Mouse (Mus musculus): ENCODE measurements around the gene Klf16.

The Klf16 gene

DNA sequence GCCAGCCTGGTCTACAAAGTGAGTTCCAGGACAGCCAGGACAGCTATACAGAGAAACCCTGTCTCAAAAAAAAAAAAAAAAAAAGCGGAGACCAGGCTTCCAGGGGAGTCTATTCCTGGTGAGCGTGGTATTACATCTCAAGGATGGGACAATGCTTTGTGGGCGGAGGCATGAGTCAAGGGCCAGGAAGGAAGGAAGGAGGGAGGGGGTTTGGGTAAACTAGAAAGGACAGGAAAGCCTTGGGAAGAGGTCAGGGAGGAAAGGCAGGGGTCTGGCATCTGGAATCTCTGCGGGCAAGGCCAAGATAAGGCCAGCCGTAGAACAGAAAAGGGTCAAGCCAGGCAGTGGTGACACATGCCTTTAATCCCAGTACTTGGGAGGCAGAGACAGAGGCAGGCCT lies 37.6 kb downstream of the Klf16 start:
- peak; percentile 38 for DNase-seq (ENCODE audit: low spot score)

DNA sequence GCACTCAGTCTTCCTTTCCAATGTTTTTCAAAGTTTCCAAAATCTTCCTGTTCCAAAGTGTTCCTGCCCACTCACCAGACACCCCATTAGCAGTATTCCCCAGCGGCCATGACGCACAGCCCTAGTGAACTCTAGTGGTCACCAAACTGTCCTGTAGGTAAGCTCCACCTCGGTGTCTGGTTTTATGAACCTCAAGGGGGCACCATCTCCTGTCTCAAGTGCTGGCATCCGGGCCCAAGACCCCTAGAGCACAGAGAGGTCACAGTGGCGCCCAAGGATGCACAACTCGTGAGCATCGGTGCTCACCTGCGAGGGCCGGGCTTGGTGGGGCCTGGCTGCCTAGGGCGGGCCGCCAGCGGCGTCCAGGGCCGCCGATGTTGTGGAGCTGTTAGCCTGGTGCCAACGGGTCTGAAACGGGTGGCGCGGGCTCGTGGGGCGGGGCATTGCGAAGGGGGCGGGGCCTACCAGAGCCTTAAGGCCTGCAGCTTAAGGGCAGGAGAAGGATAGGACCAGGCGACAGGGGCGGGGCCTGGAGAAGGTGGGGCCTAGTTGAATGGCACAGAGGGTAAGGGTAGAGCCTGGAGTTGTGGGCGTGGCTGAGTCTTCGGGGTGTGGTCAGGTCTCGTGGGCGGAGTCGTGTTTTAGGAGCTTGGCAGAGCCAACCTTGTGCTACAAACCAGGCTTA lies 38.3 kb downstream of the Klf16 start, which contains the start of gene Atp8b3:
Gene Atp8b3 (minus strand): TSS at position 415 of the 685 bp plus-strand sequence.
- DNase-seq (ENCODE audit: low spot score), result peak; percentile 81

DNA sequence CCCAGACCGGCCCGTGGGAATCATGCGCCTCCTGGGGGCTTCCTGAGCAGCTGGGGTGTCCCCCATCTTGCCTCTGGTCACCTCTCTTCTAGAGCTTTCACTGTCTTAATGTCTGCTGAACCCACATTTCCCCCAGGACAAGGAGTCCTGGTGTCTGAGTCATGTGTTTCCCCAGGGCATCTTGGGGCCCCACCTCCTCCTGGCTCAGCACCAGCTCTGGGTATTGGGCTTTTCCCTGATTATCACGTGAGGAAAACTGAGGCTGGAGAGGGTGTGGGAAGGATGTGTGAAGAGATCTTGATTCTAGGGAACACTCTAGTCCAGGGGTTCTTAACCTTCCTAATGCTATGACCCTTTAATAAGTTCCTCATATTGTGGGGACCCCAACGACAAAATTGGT lies 38.9 kb downstream of the Klf16 start:
- no peak for DNase-seq (ENCODE audit: low spot score)

DNA sequence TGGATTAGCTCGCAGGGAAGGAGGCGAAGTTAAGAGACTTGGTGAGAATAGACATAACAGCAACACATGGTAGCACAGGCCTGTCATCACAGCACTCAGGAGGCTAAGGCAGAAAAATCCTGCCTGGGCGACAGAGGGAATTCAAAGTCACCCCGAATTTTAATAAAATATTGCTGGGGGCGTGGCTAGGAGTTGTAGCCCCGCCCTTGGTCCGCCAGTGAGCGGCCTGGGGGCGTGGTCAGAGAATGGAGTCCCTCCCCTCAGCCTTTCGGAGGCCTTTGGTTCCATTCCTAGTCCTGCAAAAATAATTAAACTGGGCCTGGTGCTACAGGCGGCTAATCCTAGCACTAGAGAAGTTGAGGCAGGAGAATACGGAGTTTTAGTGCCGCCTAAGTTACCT lies 41.4 kb downstream of the Klf16 start:
- DNase-seq (ENCODE audit: low spot score), result no peak

DNA sequence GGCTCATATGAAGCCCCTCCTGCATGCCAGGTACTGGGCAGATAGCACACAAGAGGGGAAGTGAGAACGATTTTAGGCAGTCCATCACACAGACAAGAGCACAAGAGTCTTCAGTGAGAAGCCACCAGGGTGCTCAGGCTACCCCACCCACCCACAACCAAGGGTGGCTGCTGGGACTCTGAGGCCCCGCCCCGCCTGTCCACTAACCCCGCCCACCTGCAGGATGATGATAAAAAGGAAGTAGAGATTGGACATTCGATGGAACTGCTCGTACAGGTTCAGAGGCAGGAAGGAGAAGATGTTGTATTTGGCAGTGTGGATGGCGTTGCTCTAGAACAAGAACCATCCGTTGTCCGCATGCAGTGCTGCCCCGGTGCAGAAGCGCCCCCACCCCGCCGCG lies 42.0 kb downstream of the Klf16 start:
- no peak for DNase-seq (ENCODE audit: low spot score)

- no peak for DNase-seq (ENCODE audit: low spot score)
Measured at GRCm38 (mm10) chr10:80533704-80534103, 43.4 kb downstream of the Klf16 start.

DNA sequence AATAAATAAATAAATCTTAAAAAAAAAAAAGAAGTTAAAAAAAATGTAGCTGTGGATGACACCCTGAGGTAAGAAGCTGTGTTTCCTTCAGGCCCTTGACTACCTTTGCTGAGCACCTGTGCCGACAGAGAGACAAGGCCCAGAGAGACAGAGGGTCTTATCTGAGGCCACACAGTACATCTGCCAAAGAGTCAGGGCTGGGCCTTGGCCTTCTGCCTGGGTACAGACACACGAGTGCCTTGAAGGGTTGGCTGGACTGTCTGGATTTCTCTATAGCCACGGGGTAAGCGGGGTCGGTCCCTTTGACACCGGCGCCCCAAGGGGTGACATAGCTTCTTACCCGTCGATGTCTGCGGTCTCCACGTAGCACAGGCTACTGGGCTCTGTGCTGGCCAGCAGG lies 44.3 kb downstream of the Klf16 start:
- no peak for DNase-seq (ENCODE audit: low spot score)

DNA sequence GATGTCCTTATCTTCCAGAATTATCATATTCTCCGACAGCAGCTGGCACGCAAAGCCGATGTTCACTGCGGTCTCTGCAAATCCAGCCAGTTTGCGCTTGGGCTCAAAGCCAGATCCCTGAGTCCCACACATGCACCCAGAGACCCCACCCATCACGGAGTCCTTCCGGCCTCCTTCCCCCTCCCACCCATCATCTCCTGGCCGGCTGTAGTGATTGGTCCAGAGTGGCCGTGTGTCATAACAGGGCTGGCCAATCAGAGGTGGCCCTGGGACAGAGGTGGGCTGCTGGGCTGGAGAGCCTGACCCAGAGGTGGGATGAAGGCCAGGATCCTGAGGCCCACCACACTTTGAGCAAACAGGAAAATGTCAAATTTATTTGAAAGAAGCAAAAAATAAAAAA lies 50.9 kb downstream of the Klf16 start:
- DNase-seq (ENCODE audit: low spot score), result no peak

DNA sequence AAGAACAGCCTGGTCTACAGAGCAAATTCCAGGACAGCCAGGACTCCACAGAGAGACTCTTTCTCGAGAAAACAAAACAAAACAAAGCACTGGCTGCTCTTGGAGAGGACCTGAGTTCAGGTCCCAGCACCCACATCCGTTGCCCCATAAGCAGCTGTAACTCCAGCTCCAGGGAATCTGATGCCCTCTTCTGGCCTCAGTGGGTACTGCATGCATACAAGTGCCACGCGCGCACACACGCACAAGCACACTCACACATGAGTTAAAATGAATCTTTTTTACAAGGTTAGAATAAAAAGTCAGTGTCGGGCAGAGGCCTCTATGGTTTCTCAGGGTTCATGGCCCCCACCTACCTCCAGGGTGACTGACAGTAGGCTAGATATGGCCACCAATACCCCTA lies 53.8 kb downstream of the Klf16 start:
- no peak for DNase-seq (ENCODE audit: low spot score)

DNA sequence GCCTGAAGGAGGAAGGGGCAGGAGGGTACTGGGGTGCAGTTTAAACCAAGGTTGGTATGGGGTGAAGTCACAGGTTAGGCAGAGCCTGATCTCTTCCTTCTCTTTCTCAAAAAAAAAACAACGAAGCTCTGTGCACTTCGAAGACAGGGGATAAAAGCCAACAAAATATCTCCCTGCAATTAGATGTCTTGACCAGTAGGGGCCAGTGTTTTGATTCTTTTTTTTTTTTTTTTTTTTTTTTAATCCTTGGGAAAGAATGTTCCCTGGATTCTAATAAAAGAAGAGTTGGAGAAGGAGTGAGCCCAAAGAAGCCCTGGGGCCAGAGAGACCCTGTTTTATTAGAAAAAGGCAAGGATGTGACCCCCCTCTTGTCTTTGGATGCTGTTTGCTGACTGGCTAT lies 57.8 kb downstream of the Klf16 start:
- DNase-seq (ENCODE audit: low spot score), result no peak

Measured in yolk sac, embryonic 10.5 days (tissue).